Mouse (Mus musculus): ENCODE results near the gene Egln2.

DNA sequence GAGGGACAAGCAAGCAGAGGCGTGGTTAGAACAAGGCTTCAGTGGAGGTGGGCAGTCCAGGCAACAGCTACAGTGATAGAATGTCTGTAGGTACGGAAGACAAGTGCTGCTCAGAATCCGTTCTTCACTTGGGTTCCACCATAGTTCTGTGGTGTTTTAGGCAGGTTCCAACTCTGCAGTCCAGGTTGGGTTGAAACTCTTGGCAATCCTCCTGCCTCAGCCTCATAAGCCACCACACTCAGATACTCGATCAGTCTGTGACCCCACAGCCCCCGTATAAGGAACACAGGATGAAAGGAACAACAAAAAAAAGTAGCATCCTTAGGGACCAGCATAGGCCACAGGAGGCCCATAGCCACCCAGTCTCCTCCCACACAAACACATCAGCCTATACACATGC lies 25.8 kb upstream of the Egln2 start:
- no peak for TF ChIP-seq CTCF (IDR thresholded peaks at IDR 0.05; ENCODE audit: insufficient read depth, low read length)
- no peak for TF ChIP-seq POLR2A (IDR thresholded peaks at IDR 0.05; ENCODE audit: borderline replicate concordance, extremely low read depth, low read depth, low read length)
